Mouse (Mus musculus): ENCODE results near the gene Ccna2. TPM values are rescaled to one million over a fixed set of nuclear protein-coding genes. Genes with fewer than 3 reads are reported as not detected.

Gene Ccna2
- total RNA-seq, 2 experiments from 2014 or later = 6.7 to 8.7 TPM

DNA sequence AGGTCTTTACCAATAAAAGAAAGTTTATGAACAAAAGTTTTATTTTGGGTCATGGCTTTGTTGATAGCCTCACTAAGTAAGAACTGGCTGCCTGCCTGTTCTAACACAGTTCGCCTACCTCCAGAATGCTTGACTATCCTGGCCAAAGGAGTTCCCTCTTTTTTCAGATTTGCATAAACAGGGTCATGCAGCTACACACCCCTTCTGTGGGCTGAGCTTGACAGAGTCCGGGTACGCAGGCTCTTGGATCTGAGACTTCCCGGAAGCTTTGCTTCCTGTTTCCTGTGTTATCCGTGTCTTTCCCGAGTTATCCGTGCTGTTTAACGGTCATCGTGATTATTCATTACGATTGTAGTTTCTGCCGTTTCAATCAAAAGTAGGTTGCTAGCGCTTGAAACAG is 35.9 kb downstream of the Ccna2 start:
- no peak for DNase-seq (ENCODE audit: low spot score in 2 of 2)

DNA sequence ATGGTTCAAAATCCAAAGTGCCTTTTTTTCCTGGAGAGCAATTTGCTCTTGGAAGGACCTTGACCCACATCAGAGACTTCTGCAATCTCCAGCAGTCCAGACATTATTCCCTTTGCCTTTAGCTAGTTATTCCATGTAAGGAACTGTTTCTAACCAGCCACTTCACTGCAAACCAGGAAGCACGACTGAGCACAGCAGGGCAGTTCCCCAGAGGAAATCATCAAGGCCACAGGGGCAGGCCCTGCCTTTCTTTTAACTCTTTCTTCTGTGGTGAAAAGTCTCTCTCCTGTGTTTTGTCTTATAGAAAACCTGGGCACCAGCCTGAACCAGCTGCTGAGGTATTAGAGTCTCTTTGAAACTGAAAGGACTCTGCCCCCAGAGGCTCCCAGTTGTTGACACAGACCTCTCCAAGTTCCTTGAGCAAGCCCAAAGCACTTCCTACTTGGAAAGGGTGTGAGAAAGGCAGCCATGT is 38.7 kb downstream of the Ccna2 start:
- DNase-seq (ENCODE audit: low spot score in 2 of 2) = no peak

DNA sequence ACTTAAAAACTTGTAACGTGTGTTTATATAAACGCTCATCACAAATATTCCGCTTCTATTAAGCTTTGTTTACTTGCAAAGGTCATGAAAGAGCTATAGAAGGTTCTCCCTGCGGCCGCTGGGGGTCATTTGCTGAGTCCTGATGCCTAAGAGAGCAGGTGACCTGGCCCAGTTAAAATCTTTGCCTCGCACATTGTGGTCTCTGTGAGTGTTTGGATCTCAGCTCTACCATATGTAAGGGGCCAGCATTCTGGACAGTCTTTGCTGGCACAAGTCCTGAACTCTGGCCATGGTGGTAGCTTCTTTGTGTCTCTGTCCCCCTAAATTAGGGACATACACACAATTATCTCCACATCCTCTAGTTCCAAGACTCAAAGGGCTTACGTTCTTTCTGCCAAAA is 39.2 kb downstream of the Ccna2 start:
- DNase-seq (ENCODE audit: low spot score in 2 of 2) = no peak

DNA sequence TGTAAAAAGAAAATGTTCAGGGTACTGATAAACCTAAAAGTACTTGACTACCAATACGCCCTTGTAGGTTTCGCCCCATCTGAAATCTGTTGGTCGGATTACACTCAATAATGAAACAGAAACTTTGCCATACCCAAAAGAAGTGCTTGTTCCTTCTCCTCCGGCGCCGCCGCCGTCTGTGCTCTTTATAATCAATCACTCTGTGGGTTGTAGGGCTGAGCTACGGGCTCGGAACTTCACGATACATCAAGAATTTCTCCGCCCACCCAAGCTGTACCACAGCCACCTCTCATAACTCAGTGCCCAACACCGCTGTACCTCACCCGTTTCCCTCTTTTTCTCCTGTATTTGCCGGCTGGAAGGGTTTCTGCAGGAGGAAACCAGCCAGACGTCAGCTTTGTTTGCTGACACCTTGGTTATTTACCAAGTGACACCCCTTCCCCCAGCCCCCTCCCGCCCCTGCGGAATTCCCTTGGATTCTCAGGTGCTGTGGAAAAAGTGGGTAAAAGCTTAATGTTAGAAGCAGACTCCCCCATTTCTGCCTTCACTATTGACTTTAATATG is 39.9 kb downstream of the Ccna2 start:
- no peak for DNase-seq (ENCODE audit: low spot score in 2 of 2)

DNA sequence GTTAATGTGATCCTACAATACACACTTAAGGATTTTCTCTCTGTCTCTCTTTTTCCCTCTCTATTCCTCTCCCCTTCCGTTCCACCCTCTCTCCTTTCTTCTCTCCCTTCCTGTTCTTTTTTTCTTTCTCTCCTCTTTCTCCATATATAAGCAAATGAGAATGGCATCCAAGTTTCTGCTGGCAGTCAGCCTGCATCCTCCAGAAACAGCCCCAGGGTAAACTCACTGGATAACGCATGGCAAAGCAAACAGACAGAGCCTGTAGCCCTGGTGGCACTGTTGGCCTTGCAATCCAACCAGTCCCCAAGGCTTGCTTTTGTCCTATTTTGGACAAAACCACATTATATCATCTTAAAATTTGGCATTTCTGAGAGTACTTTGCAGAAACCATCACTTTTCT is 40.7 kb downstream of the Ccna2 start:
- no peak for DNase-seq (ENCODE audit: low spot score in 2 of 2)

DNA sequence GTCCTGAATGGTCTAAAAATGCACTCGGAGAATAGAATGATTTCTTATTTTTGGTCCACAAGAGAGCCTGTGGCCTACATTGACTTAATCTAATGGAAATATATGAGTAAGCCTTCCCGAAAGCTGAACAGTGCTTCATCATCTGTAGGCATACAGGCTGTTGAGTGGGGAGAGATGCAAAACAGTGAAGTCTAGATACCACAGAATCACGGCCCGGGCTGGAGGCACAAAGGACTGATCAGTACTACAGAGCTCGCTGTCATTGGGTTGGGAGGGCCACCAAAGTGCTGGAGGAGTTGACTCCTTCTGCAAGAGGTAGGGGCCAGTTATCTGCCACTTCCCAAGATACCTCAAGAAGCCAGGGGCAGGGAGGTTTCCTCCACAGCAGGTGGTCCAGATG is 41.2 kb downstream of the Ccna2 start:
- DNase-seq (ENCODE audit: low spot score in 2 of 2) = no peak

DNA sequence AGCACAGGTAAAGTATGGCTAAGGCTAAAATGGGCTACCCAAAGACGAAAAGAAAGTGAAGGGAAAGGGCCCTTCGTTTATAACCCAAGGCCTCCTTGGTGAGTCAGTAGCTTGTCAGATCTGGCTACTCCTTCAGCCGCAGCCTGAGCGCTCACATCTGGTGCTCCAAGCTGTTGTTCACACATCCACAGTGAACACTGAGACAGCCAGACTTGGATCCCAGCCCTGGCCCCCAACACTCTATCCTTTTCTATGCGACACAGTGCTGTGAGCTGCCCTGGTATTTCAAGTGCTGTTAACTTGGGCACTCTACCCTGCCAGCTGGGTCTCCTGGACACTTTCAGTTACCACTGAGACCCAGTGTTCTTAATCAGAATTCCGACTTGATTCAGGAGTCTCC is 41.6 kb downstream of the Ccna2 start:
- peak in 1 of 2 experiments; percentile 15 for DNase-seq (ENCODE audit: low spot score in 2 of 2)

DNA sequence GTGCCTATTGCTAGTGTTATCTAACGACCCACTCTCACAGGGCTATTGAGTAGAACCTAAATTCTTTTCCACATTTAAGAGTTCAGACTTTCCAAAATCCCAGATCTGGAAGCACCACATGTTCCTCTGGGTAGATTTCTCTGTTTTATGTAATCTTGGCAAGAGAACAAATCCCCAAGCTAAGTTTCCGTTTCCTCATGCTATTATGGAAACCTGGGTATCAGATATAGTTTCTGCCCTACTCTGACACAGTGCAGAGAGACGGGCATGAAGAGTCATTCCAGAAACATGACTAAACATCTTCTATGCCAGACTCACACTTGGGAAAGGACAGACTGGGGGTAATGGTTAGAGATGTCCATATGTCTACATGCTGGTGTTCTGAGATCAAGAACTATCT is 47.5 kb downstream of the Ccna2 start:
- DNase-seq (ENCODE audit: low spot score in 2 of 2) = no peak

DNA sequence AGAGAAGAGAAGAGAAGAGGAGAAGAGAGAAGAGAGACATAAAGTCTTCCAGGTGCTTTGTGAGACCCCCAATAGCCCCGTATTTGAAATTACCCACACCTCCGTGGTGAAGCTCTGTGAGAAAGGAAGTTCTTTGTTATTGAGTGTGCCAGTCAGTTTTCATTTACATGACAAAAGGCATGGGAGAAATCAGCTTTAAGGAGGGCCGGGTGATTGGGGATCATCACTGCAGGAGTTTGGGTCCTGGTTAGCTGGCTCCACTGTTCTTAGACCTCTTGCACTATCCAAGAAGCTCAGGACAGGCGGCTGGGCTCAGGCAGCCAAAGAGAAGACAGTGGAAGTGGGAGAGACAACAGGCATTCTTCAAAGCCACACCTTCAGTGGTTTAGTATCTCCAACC is 49.8 kb downstream of the Ccna2 start:
- DNase-seq (ENCODE audit: low spot score in 2 of 2) = no peak

DNA sequence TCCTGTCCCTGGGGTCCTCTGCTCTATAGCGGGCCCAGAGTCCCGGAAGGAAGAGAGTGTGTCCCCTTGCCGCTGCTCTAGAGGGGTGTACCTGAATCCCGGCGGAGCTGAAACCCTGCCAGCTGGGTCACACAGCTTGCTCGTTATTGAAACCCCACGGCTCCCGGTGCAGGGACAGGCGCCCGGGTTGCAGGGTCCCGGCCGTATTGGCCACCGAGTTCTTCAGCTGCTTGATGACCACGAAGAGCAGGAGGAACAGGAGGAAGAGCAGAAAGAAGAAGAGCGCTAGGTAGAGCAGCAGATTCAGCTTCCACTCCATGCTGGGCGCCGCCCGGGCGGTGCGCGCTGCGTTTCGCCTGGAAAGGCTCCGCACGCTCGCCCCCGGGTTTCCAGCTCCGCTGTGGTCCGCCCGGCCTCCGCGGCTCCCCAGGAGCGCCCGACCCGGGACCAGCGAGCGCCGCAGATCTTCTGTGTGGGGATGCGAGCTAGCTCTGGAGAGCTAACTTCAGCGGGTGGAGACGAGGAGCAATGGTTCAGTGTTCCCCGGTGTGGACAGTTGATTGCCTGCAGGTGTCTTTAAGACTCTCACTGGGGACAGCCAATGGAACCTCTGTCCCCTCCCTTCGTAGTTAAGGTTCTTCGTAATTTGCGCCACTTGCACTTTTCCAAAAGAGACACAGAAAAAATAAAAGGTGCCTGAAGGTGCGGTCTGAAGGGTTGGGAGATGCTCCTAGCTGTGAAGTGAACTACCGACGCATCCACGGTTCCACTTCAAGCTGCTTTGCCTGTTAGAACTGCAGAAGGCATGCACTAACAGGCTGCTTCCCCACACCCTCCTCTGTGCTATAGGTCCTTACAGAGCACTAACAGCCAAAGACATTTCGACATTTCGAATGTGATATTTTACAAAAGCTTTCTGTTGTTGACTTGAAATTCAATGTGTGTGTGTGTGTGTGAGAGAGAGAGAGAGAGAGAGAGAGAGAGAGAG is 50.6 kb downstream of the Ccna2 start, which contains the start of gene Gm11549:
Gene Gm11549, minus strand, starts transcription at position 741 of the 988 bp plus-strand sequence.
- DNase-seq (ENCODE audit: low spot score in 2 of 2) = peak; percentile 19 to 39

DNA sequence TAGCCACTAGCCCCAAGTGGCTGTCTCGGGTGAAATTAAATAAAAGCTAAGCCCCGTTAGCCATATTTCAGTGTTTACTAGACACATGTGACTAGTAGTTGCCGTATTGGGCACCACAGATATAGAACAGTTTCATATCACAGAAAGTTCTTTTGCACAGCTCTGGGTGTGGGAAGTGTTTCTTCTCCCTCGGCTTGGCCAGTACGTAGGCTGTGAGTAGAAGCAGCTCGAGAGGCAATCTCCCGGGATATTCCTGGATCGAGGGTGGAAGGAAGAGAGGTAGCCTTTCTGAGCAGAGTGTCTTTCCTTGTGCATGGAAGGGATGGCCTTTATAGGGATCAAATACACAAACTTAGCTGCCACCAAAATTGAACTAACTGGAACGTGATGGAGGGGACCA is 55.8 kb downstream of the Ccna2 start:
- DNase-seq (ENCODE audit: low spot score in 2 of 2) = no peak

Other genes starting within 250 kb of the Ccna2 start
- 10 to 100 TPM; 34.6 to 34.7 TPM for gene Anxa5, start 96.3 kb downstream of the Ccna2 start, total RNA-seq (2021)
- under 1 TPM in 1 of 2 experiments, not detected in 1; 0.55 TPM for gene 1810062G17Rik, start 96.2 kb downstream of the Ccna2 start, total RNA-seq (2021)
- gene Gm11549, start 50.3 kb downstream of the Ccna2 start, total RNA-seq (2021) = 1 to 10 TPM; 1.2 to 1.9 TPM
- 10 to 100 TPM; 46.7 to 50.4 TPM for gene Exosc9, start 19.5 kb downstream of the Ccna2 start, total RNA-seq (2021)
- gene Bbs7, start 41.3 kb upstream of the Ccna2 start, total RNA-seq (2021) = 10 to 100 TPM; 14.1 to 14.8 TPM
- gene Trpc3, start 118.0 kb upstream of the Ccna2 start, total RNA-seq (2021) = 10 to 100 TPM; 13.8 to 15.4 TPM